Mouse (Mus musculus): ENCODE measurements around the gene Trmt10a. TPM values are rescaled to one million over a fixed set of nuclear protein-coding genes. Genes with fewer than 3 reads are reported as not detected.
A peak's percentile ranks its signal among the peaks of the same experiment; 100 is the strongest.
"Not testable (repeated sequence)": the region's sequence is repeated elsewhere in the genome, so short reads cannot be mapped to it uniquely, and the experiment has no call there.

The Trmt10a gene
- polyA plus RNA-seq, 1 experiment = 2.6 TPM

DNA sequence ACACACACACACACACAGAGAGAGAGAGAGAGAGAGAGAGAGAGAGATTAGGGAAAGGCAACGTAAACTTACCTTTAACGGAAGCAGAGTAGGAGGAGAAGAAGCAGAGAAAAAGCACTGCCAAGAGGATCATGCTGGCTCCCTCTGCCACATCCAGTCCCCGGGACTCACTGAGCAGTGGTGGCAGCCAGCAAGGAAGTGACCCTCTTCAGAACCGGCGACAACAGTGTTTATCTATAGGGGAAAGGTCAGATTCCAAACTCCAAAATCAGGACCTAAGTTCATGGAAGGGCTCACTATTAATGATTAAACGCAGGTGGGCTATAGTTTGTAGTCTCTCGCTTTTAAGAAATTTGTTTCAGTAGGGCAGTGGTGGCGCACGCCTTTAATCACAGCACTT lies 12.1 kb upstream of the Trmt10a start:
- Histone ChIP-seq H3K27ac (ENCODE audit: insufficient read depth, low read depth, low read length) (no peak overlapping the region), H3K4me1 (ENCODE audit: control insufficient read depth, insufficient read depth, low read length) (no peaks in the 10 kb centered on the region), H3K4me3 (ENCODE audit: insufficient read depth, low read length) (no peak overlapping the region)
- TF ChIP-seq POLR2A (IDR thresholded peaks at IDR 0.05; ENCODE audit: borderline replicate concordance, low read depth, low read length) = no peak
- no peak for TF ChIP-seq CTCF (IDR thresholded peaks at IDR 0.05; ENCODE audit: low read depth, low read length)

GRCm38 (mm10) chr3:138133463-138133862 lies 9.8 kb upstream of the Trmt10a start:
- H3K4me3 ChIP-seq (ENCODE audit: insufficient read depth, low read length) = no peak overlapping the region
- TF ChIP-seq CTCF (IDR thresholded peaks at IDR 0.05; ENCODE audit: low read depth, low read length) = no peak
- TF ChIP-seq POLR2A (IDR thresholded peaks at IDR 0.05; ENCODE audit: borderline replicate concordance, low read depth, low read length) = no peak
- H3K4me1 ChIP-seq (ENCODE audit: control insufficient read depth, insufficient read depth, low read length) = no peaks in the 10 kb centered on the region
- no peak overlapping the region for H3K27ac ChIP-seq (ENCODE audit: insufficient read depth, low read depth, low read length)

DNA sequence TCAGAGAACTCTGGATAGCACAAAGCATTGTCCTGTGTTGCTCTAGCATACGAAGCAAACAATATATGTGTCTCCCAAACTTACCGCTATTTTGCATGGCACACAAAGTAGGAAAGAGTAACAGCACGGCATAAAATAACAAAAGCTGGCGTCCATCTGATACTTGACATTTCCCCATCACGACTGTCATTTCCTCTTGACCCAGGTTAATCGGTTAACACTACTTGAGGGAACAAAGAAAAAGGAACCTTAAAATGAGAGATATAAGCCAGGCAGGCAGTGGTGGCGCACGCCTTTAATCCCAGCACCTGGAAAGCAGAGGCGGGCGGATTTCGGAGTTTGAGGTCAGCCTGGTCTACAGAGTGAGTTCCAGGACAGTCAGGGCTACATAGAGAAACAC lies 9.3 kb upstream of the Trmt10a start:
- H3K27ac ChIP-seq (ENCODE audit: insufficient read depth, low read depth, low read length) = no peak overlapping the region
- H3K4me1 ChIP-seq (ENCODE audit: control insufficient read depth, insufficient read depth, low read length) = no peaks in the 10 kb centered on the region
- no peak for TF ChIP-seq POLR2A (IDR thresholded peaks at IDR 0.05; ENCODE audit: borderline replicate concordance, low read depth, low read length)
- no peak for TF ChIP-seq CTCF (IDR thresholded peaks at IDR 0.05; ENCODE audit: low read depth, low read length)
- no peak overlapping the region for H3K4me3 ChIP-seq (ENCODE audit: insufficient read depth, low read length)

- H3K27ac ChIP-seq (ENCODE audit: insufficient read depth, low read depth, low read length) = no peak overlapping the region
- no peaks in the 10 kb centered on the region for H3K4me1 ChIP-seq (ENCODE audit: control insufficient read depth, insufficient read depth, low read length)
- TF ChIP-seq POLR2A (IDR thresholded peaks at IDR 0.05; ENCODE audit: borderline replicate concordance, low read depth, low read length) (no peak), CTCF (IDR thresholded peaks at IDR 0.05; ENCODE audit: low read depth, low read length) (no peak)
- no peak overlapping the region for H3K4me3 ChIP-seq (ENCODE audit: insufficient read depth, low read length)
Measured at GRCm38 (mm10) chr3:138134528-138134927, 8.7 kb upstream of the Trmt10a start.

DNA sequence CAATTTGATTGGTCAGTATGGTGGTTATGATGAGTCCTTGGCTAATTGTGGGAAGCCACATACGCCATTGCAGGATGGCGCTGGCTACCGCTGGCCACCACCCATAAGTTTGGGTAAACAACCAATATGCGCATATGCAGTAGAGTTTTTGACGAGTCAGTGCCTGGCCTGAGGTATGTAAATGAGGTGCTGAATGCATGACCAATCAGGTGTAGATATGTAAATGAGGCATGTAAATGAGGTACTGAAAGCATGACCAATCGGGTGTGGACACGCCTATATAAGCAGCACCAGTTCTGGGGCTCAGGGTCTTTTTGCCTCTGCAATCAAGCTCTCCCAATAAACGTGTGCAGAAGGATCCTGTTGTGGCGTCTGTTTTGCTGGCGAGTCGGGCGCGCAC lies 5.1 kb upstream of the Trmt10a start:
- not testable (repeated sequence) for H3K27ac ChIP-seq (ENCODE audit: insufficient read depth, low read depth, low read length); H3K4me3 ChIP-seq (ENCODE audit: insufficient read depth, low read length); H3K4me1 ChIP-seq (ENCODE audit: control insufficient read depth, insufficient read depth, low read length)

GRCm38 (mm10) chr3:138139663-138140062 lies 3.6 kb upstream of the Trmt10a start:
- Histone ChIP-seq H3K4me3 (ENCODE audit: insufficient read depth, low read length) (no peak overlapping the region), H3K27ac (ENCODE audit: insufficient read depth, low read depth, low read length) (no peak overlapping the region), H3K4me1 (ENCODE audit: control insufficient read depth, insufficient read depth, low read length) (peaks cover 2% of the 10 kb centered on the region; the same call in 1 of the 2 replicates)
- no peak for TF ChIP-seq POLR2A (IDR thresholded peaks at IDR 0.05; ENCODE audit: borderline replicate concordance, low read depth, low read length)
- no peak for TF ChIP-seq CTCF (IDR thresholded peaks at IDR 0.05; ENCODE audit: low read depth, low read length)

DNA sequence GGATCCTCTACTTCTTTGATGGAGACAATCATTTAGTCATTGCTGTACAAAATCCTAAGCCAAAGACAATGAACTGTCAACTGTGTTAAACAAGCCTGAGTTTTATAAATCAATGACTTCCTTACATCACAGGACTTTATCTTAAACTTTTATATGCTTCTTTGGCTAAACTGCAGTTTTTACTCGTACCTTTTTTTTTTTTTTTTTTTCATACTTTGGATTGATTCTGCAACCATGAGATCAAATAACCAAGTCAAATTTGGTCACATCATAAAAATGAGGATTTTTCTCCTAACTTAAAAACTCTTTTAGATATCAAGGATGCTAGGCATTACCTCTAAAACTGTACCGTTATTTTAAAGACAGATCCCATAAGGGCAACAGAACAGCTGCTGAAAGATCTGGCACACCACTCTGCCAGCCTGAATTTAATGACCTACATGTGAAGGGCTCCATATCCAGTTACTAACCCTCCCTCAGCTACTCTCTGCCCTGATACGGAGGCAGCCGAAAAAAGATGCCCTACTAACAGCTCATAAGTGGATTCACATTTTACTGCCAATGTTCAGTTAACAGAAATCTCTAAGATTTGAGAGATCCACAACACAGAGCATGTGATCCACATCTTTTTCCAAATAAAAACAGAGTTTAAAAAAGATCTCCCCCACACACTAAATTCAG lies 1.1 kb upstream of the Trmt10a start:
- Histone ChIP-seq H3K27ac (ENCODE audit: insufficient read depth, low read depth, low read length) (no peak overlapping the region), H3K4me1 (ENCODE audit: control insufficient read depth, insufficient read depth, low read length) (peaks cover 2% of the 10 kb centered on the region; the same call in 1 of the 2 replicates), H3K4me3 (ENCODE audit: insufficient read depth, low read length) (peak overlapping the region; percentile 42)
- TF ChIP-seq CTCF (IDR thresholded peaks at IDR 0.05; ENCODE audit: low read depth, low read length) = no peak

DNA sequence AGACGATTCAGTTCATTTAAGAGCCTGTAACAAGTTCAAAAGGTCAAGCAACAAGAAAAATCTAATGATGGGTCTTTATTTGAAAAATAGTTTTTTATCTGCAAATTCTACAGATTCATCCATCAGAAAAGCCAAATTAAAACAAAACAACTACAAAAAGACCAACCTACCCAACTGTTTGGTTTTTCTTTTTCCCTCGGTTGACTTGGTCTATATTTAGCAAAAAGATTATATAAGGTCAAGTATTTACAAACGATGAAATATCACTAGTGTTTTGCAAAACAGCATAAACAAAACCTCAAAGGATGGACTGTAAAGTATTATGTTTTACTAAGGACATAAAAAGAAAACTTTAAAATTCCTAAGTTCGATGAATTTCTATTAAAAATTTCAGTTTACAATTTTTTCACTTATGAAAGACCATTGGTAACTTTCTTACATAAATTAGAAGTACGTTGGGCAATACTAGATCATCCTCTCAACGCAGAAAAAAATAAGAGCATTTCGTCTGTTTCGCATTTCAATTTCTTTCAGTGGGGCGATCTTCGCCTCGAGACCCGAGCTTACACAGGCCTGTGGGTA lies 424 bp upstream of the Trmt10a start:
- Histone ChIP-seq H3K4me1 (ENCODE audit: control insufficient read depth, insufficient read depth, low read length) (peaks cover 2% of the 10 kb centered on the region; the same call in 1 of the 2 replicates), H3K4me3 (ENCODE audit: insufficient read depth, low read length) (peak overlapping the region; percentile 92), H3K27ac (ENCODE audit: insufficient read depth, low read depth, low read length) (peak overlapping the region; percentile 76)
- TF ChIP-seq CTCF (IDR thresholded peaks at IDR 0.05; ENCODE audit: low read depth, low read length) (no peak), POLR2A (IDR thresholded peaks at IDR 0.05; ENCODE audit: borderline replicate concordance, low read depth, low read length) (no peak)

- Histone ChIP-seq H3K4me1 (ENCODE audit: control insufficient read depth, insufficient read depth, low read length) (peaks cover 2% of the 10 kb centered on the region; the same call in 1 of the 2 replicates), H3K4me3 (ENCODE audit: insufficient read depth, low read length) (peak overlapping the region; percentile 95), H3K27ac (ENCODE audit: insufficient read depth, low read depth, low read length) (peak overlapping the region; percentile 100)
- no peak for TF ChIP-seq POLR2A (IDR thresholded peaks at IDR 0.05; ENCODE audit: borderline replicate concordance, low read depth, low read length)
- TF ChIP-seq CTCF (IDR thresholded peaks at IDR 0.05; ENCODE audit: low read depth, low read length) = no peak
Measured at GRCm38 (mm10) chr3:138144060-138144641, 903 bp downstream of the Trmt10a start.

DNA sequence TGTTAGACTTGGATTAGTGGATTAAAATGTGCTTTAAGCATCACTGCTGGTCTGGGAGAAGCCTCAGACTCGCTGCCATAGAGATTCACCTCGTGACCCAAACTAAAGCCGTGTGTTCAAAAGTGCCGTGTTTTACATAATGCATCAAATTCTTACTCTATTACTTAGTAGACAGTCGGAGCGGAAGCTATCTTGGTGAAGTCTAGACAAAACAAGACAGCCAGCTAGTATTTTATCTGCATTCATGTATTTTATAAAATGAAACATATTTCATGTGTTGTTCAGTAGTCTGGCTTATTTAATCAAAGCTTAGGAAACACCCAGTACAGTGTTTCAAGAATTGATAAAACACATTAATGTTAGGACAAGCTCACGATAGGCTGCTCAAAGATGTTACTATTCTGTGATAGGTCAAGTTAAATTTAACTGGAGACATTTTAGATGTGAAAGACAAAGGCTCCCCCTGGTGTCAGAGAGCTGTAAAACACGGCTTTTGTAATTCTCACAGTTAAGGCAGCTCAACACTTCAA lies 1.5 kb downstream of the Trmt10a start, which contains the start of gene Mttp:
TSS of gene Mttp (minus strand) at position 327 of the 530 bp plus-strand sequence.
- peaks cover 2% of the 10 kb centered on the region; the same call in 1 of the 2 replicates for H3K4me1 ChIP-seq (ENCODE audit: control insufficient read depth, insufficient read depth, low read length)
- H3K4me3 ChIP-seq (ENCODE audit: insufficient read depth, low read length) = peak within 1 kb of the TSS; percentile 95
- no peak for TF ChIP-seq POLR2A (IDR thresholded peaks at IDR 0.05; ENCODE audit: borderline replicate concordance, low read depth, low read length)
- no peak for TF ChIP-seq CTCF (IDR thresholded peaks at IDR 0.05; ENCODE audit: low read depth, low read length)
- peak within 1 kb of the TSS; percentile 100 for H3K27ac ChIP-seq (ENCODE audit: insufficient read depth, low read depth, low read length)

All from bone marrow macrophage, adult 2 months (primary cell).